Mouse (Mus musculus) forebrain, embryonic 16.5 days (tissue): ENCODE data around the gene Plod1. TPM values are rescaled to one million over a fixed set of nuclear protein-coding genes. Genes with fewer than 3 reads are reported as not detected.
"Not testable (repeated sequence)": the region's sequence is repeated elsewhere in the genome, so short reads cannot be mapped to it uniquely, and the experiment has no call there.

Experiments
- ATAC-seq: fragments of 200-750 bp; cut with Nextera tagmentation; 2 replicates; pipeline ENCODE4 v1.8.0; 2017; ENCODE audit warnings: mild to moderate bottlenecking, moderate library complexity
- H3K27ac ChIP-seq: fragments of 300-500 bp; sonication (generic); 2 replicates; pipeline ENCODE4 v1.5.1; 2014; ENCODE audit warnings: low read length, control low read depth
- H3K27me3 ChIP-seq: fragments of 300-500 bp; sonication (generic); replicated peaks from 2 replicates; pipeline ENCODE4 v1.6.1; 2014; ENCODE audit warnings: low read length; ENCODE audit not compliant: control insufficient read depth, insufficient read depth
- H3K36me3 ChIP-seq: fragments of 300-500 bp; sonication (generic); 2 replicates; pipeline ENCODE4 v1.6.1; 2014; ENCODE audit not compliant: control insufficient read depth, insufficient read depth
- H3K4me1 ChIP-seq: fragments of 300-500 bp; sonication (generic); replicated peaks from 2 replicates; pipeline ENCODE4 v1.6.1; 2014; ENCODE audit warnings: low read length; ENCODE audit not compliant: control insufficient read depth, insufficient read depth
- H3K4me2 ChIP-seq: fragments of 300-500 bp; sonication (generic); 2 replicates; pipeline ENCODE4 v1.6.1; 2014; ENCODE audit warnings: mild to moderate bottlenecking, low read length, control low read depth
- H3K4me3 ChIP-seq: fragments of 300-500 bp; sonication (generic); replicated peaks from 2 replicates; pipeline ENCODE4 v1.5.1; 2014; ENCODE audit warnings: mild to moderate bottlenecking, low read length, control low read depth
- H3K9ac ChIP-seq: fragments of 300-500 bp; sonication (generic); replicated peaks from 2 replicates; pipeline ENCODE4 v1.6.1; 2014; ENCODE audit warnings: low read depth, low read length, control low read depth
- H3K9me3 ChIP-seq: fragments of 300-500 bp; sonication (generic); 2 replicates; pipeline ENCODE4 v1.6.1; 2016; ENCODE audit warnings: low read length; ENCODE audit not compliant: control insufficient read depth
- WGBS: fragments of 180-500 bp; shearing (Covaris S2); extraction: QIAGEN DNeasy Blood & Tissue Kit; methylation state at CpG from one replicate; pipeline ENCODE4 v1.1.7; 2014; 5-methylcytosine and 5-hydroxymethylcytosine counted together
- polyA plus RNA-seq: library from polyadenylated mRNA; unstranded; fragments of >200 nt; fragmentation: Nextera tagmentation; extraction: Ambion mirVana; gene quantifications from 2 replicates; pipeline ENCODE4 v1.2.1, GENCODE M21; 2015

The Plod1 gene
- polyA plus RNA-seq, 1 experiment from 2014 or later = 16.3 TPM

DNA sequence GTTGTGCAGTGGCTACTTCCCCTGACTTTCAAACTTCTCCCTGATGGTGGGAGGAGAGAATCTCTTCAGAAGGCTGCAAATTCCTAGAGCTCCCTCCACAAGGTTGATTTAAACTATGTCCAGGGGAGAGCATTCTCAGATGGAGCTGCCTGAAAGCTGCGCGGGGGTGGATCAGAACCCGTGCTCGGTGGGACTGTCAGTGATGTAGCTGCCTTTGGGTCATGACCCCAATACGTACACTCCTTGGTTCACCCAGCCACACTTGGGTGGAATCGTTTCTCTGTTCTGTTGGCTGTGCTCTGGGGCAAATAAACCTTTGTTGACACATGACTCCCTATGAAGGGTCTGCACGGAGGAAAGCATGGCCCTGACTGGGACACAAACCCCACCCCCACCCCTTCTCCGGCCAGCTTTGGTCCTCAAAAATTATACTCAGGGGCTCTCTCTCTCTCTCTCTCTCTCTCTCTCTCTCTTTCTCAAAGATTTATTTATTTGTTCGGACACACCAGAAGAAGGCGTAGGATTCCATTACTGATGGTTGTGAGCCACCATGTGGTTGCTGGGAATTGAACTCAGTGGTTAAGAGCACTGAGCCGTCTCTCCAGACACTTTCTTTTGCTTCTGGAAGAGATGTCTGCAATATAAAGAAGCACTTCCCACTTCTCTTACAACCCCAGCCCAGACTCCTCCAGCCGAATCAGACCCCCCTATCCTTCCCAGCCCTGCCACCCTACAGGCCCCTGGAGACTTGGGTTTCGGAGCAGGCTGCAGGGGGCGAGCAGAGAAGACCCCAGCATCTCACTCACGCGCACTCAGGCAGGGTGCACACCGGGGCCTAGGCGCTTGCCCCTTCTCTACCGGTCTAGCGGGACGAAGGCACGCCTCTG lies 68.8 kb downstream of the Plod1 start:
- peak overlapping the region; percentile 88 for H3K27ac ChIP-seq
- ATAC-seq = peak; percentile 0; the same call in 1 of the 2 replicates
- no peaks in the 10 kb centered on the region for H3K9me3 ChIP-seq
- H3K27me3 ChIP-seq = no peaks in the 10 kb centered on the region
- peak overlapping the region; percentile 88 for H3K9ac ChIP-seq
- H3K4me2 ChIP-seq = peak overlapping the region; percentile 73
- H3K4me3 ChIP-seq = peak overlapping the region; percentile 94
- peaks cover 23% of the 10 kb centered on the region for H3K4me1 ChIP-seq
- 7% methylated on average over 22 of the region's 22 CpGs for WGBS
- peaks cover 9% of the 10 kb centered on the region; the same call in 1 of the 2 replicates for H3K36me3 ChIP-seq

DNA sequence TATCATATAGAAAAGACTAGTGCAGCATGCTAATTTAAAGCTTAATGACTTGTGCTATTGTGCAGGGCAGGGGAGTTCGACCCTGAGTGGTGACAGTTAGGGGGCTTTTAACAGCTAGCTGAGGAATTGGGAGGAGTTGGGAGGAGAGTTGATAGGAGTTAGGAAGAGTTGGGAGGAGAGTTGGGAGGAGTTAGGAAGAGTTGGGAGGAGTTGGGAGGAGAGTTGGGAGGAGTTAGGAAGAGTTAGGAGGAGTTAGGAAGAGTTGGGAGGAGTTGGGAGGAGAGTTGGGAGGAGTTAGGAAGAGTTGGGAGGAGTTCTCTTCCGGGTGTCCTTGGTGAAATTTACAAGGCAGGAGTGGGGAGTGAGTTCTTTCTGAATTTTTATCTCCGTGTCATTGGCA lies 69.8 kb downstream of the Plod1 start:
- H3K4me2 ChIP-seq, H3K9ac ChIP-seq, ATAC-seq, H3K9me3 ChIP-seq, H3K4me3 ChIP-seq, H3K36me3 ChIP-seq, H3K27me3 ChIP-seq, H3K27ac ChIP-seq: not testable (repeated sequence)
- H3K4me1 ChIP-seq = peaks cover 23% of the 10 kb centered on the region
- 44% methylated on average over 3 of the region's 3 CpGs for WGBS

DNA sequence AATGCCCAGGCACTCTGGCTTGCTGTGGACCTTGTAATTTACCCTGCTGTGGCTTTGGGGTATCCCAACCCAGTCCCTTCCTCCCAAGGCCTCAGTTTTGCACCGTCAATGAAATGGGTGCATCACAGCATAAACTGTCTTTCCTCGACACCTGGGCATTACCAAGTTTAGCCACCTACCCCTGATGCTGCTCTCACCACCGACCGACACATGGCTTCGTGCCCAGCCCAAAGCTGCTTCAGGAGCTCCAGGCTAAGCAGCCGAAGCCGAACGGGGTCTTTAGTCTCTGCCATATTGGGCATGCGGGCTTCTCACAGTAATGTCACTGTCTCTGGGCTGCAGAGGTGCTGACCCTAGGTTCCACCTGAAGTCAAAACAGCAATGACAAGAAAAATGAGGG lies 70.5 kb downstream of the Plod1 start:
- Histone ChIP-seq H3K27me3 (no peaks in the 10 kb centered on the region), H3K4me3 (no peak overlapping the region), H3K36me3 (peaks cover 8% of the 10 kb centered on the region; the same call in 1 of the 2 replicates), H3K9ac (no peak overlapping the region), H3K4me2 (no peak overlapping the region), H3K9me3 (no peaks in the 10 kb centered on the region), H3K4me1 (peaks cover 23% of the 10 kb centered on the region), H3K27ac (no peak overlapping the region)
- no peak for ATAC-seq
- 98% methylated on average over 9 of the region's 9 CpGs for WGBS

- Histone ChIP-seq H3K9me3 (no peaks in the 10 kb centered on the region), H3K4me2 (no peak overlapping the region), H3K9ac (no peak overlapping the region), H3K27me3 (no peaks in the 10 kb centered on the region), H3K27ac (no peak overlapping the region), H3K36me3 (peaks cover 12% of the 10 kb centered on the region; the same call in 1 of the 2 replicates), H3K4me3 (no peak overlapping the region), H3K4me1 (peaks cover 23% of the 10 kb centered on the region)
- WGBS = 95% methylated on average over 6 of the region's 6 CpGs
- ATAC-seq = no peak
Observed at GRCm38 (mm10) chr4:147865651-147866050, 70.9 kb downstream of the Plod1 start.

- WGBS = 94% methylated on average over 3 of the region's 3 CpGs
- no peaks in the 10 kb centered on the region for H3K27me3 ChIP-seq
Observed at GRCm38 (mm10) chr4:147862051-147862450, 74.5 kb downstream of the Plod1 start.

More at GRCm38 (mm10) chr4:147862051-147862450, 74.5 kb downstream of the Plod1 start:
- Histone ChIP-seq H3K9me3 (no peaks in the 10 kb centered on the region), H3K4me3 (no peak overlapping the region), H3K27ac (no peak overlapping the region), H3K9ac (no peak overlapping the region), H3K4me1 (no peaks in the 10 kb centered on the region; the same call in 1 of the 2 replicates), H3K36me3 (peaks cover 16% of the 10 kb centered on the region; the same call in 1 of the 2 replicates), H3K4me2 (no peak overlapping the region)
- no peak for ATAC-seq

Other genes starting within 250 kb of the Plod1 start
- not detected in 2 replicates for gene Zfp534, start 234.2 kb downstream of the Plod1 start, polyA plus RNA-seq
- gene Zfp984, start 127.0 kb downstream of the Plod1 start, polyA plus RNA-seq = 6.0 and 6.4 TPM in 2 replicates
- gene Zfp933, start 88.4 kb downstream of the Plod1 start, polyA plus RNA-seq = 8.8 and 10.1 TPM in 2 replicates
- gene Miip, start 68.0 kb downstream of the Plod1 start, polyA plus RNA-seq = 52.6 and 63.1 TPM in 2 replicates
- 12.9 and 14.3 TPM in 2 replicates for gene Fv1, start 67.8 kb downstream of the Plod1 start, polyA plus RNA-seq
- gene Mfn2, start 32.1 kb downstream of the Plod1 start, polyA plus RNA-seq = 82.4 and 90.7 TPM in 2 replicates
- gene 2510039O18Rik, start 4.1 kb upstream of the Plod1 start, polyA plus RNA-seq = 10.0 and 11.2 TPM in 2 replicates
- not detected in 2 replicates for gene Nppb, start 49.0 kb upstream of the Plod1 start, polyA plus RNA-seq
- 0.83 TPM in 1 of 2 replicates, not detected in the other for gene Nppa, start 64.0 kb upstream of the Plod1 start, polyA plus RNA-seq
- 34.3 and 40.6 TPM in 2 replicates for gene Clcn6, start 102.1 kb upstream of the Plod1 start, polyA plus RNA-seq
- 17.3 and 22.0 TPM in 2 replicates for gene Mthfr, start 102.3 kb upstream of the Plod1 start, polyA plus RNA-seq
- 4.7 and 5.5 TPM in 2 replicates for gene Agtrap, start 151.3 kb upstream of the Plod1 start, polyA plus RNA-seq
- gene Mad2l2, start 193.6 kb upstream of the Plod1 start, polyA plus RNA-seq = 127 TPM in 2 replicates
- 22.7 and 23.5 TPM in 2 replicates for gene Draxin, start 193.9 kb upstream of the Plod1 start, polyA plus RNA-seq
- gene Fbxo6, start 215.4 kb upstream of the Plod1 start, polyA plus RNA-seq = 14.4 and 17.7 TPM in 2 replicates
- gene Fbxo44, start 223.7 kb upstream of the Plod1 start, polyA plus RNA-seq = 60.3 and 67.1 TPM in 2 replicates
- 4.3 and 4.7 TPM in 2 replicates for gene Fbxo2, start 223.9 kb upstream of the Plod1 start, polyA plus RNA-seq